Comparison of ENCODE assay signal across 17 mouse cellular contexts in the genomic region with DNA sequence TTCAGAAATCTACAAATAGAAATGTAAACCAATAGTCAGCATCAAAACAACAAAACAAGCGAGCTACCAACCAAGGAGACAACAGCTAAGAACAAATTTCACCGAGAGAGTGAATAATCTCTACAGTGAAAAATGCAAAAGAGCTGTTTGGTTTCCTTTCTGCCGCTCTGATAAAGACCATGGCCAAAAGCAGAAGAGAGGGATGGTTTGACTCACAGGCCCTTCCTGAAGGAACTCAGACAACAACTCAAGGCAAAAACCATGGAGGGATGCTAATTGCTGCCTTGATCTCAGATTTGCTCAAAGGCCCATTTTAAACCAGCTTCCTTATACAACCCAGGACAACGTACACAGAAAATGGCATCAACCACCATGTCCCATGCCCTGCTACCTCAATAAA.
DNase-seq lines count a peak whose midpoint lies in the region; TF ChIP-seq lines count a peak whose summit lies in the region.
"Had no signal": no experiment of that assay in that cellular context is flagged by ENCODE, and none has a peak within 500 bp of the region (broad histone marks: within the 10 kb centered on the region; RNA-seq: fewer than 3 reads in every experiment).

No protein-coding gene starts in this region.

- no peak overlapping the region for H3K9ac ChIP-seq in CH12.LX (ENCODE audit: insufficient read depth, low read depth)

- no peak for TF ChIP-seq CTCF in CH12.LX (conservative IDR thresholded peaks at IDR 0.05 in 1 of 2, IDR thresholded peaks at IDR 0.05 in 1 of 2; ENCODE audit: low read depth in 2 of 2, low read length in 2 of 2)

- in situ Hi-C loops in CH12.LX (cut with MboI; ENCODE audit: low pct_ligation_motif_present, low pct_unique_long_range_greater_than_20kb, low sequenced_read_pairs) = no loop called here

- peak; percentile 8 for DNase-seq in heart, adult 11 months
- DNase-seq in heart, postnatal 4 days = no peak
- no peak for DNase-seq in CH12.LX (ENCODE audit: extremely low read depth)
- no peak for DNase-seq in testis, postnatal 14 days (ENCODE audit: low spot score)
- DNase-seq: adrenal gland, adult 2 months; adrenal gland, adult 8-10 months; adrenal gland, postnatal 10 days; adrenal gland, postnatal 14 days; adrenal gland, postnatal 25 days; adrenal gland, postnatal 36 days; B cell, adult 2 months; cerebellum, adult 11 months; cerebellum, adult 11-12 months; cerebellum, adult 18-20 months; cerebellum, adult 2 months had no signal

- no peak for TF ChIP-seq POLR2A in CH12.LX (IDR thresholded peaks at IDR 0.05; ENCODE audit: low read depth, low read length)

- peaks cover 13 to 26% of the 10 kb centered on the region in 2 experiments for H3K4me1 ChIP-seq in CH12.LX (ENCODE audit: control insufficient read depth in 1 of 2, insufficient read depth in 2 of 2)

- dilution Hi-C loops in CH12.LX (cut with MboI; ENCODE audit: extremely low pct_ligation_motif_present, extremely low pct_unique_long_range_greater_than_20kb, low sequenced_read_pairs) = no loop called here

- no peak overlapping the region for H3K4me2 ChIP-seq in CH12.LX (ENCODE audit: insufficient read depth, low read depth, poor library complexity, severe bottlenecking)

- no peak overlapping the region for H3K4me3 ChIP-seq in CH12.LX (replicated peaks in 1 of 3; ENCODE audit: low read depth in 2 of 3, low read length in 2 of 3, poor library complexity in 1 of 3)

- H3K36me3 ChIP-seq in CH12.LX (replicated peaks in 1 of 2; ENCODE audit: control insufficient read depth in 1 of 2, insufficient read depth in 1 of 2, low read length in 1 of 2) = no peaks in the 10 kb centered on the region

- TF ChIP-seq RAD21 in CH12.LX (IDR thresholded peaks at IDR 0.05; ENCODE audit: low read depth, low read length) = no peak

- H3K27ac ChIP-seq in CH12.LX (ENCODE audit: insufficient read depth, low read depth) = no peak overlapping the region

- TF ChIP-seq EP300 in CH12.LX (IDR thresholded peaks at IDR 0.05; ENCODE audit: low read length) = peak; percentile 57; the same call in 1 of the 2 replicates

- no peaks in the 10 kb centered on the region for H3K9me3 ChIP-seq in CH12.LX (replicated peaks; ENCODE audit: low read length)
- H3K9me3 ChIP-seq: G1E had no signal

- no peaks in the 10 kb centered on the region for H3K79me2 ChIP-seq in CH12.LX (replicated peaks; ENCODE audit: control insufficient read depth, extremely low read depth, insufficient read depth, poor library complexity, severe bottlenecking)

- H3K27me3 ChIP-seq in CH12.LX (replicated peaks) = no peaks in the 10 kb centered on the region
- H3K27me3 ChIP-seq: Patski had no signal

TF ChIP-seq in CH12.LX, 34 proteins besides CTCF, POLR2A, EP300 and RAD21:
- 0 out of 2 replicates have a peak, but pooled peaks have one; percentile 12 for TF ChIP-seq JUN (IDR thresholded peaks at IDR 0.05; ENCODE audit: insufficient read depth, low read depth, low read length)
- no peak for TF ChIP-seq ZNF384 (IDR thresholded peaks at IDR 0.05; ENCODE audit: low read depth, low read length)
- TF ChIP-seq SMC3 (IDR thresholded peaks at IDR 0.05; ENCODE audit: low read depth, low read length) = no peak
- no peak for TF ChIP-seq POLR2AphosphoS2 (IDR thresholded peaks at IDR 0.05; ENCODE audit: low read depth, low read length)
- TF ChIP-seq MAX (IDR thresholded peaks at IDR 0.05; ENCODE audit: low read length) = no peak
- peak; percentile 63; the same call in 1 of the 2 replicates for TF ChIP-seq IRF4 (IDR thresholded peaks at IDR 0.05; ENCODE audit: low read depth, low read length)
- 0 out of 2 replicates have a peak, but pooled peaks have one; percentile 10 for TF ChIP-seq MEF2A (IDR thresholded peaks at IDR 0.05; ENCODE audit: borderline replicate concordance, low read depth, low read length)
- TF ChIP-seq BHLHE40 (IDR thresholded peaks at IDR 0.05; ENCODE audit: low read depth, low read length) = no peak
- TF ChIP-seq JUND (conservative IDR thresholded peaks at IDR 0.05; ENCODE audit: low read depth, low read length) = peak; percentile 50; the same call in 1 of the 2 replicates
- TF ChIP-seq PAX5 (IDR thresholded peaks at IDR 0.05; ENCODE audit: low read length) = no peak
- TF ChIP-seq NELFE (IDR thresholded peaks at IDR 0.05; ENCODE audit: low read depth, low read length) = no peak
- TF ChIP-seq CHD2 (IDR thresholded peaks at IDR 0.05; ENCODE audit: low read length) = 0 out of 2 replicates have a peak, but pooled peaks have one; percentile 40
